Mouse (Mus musculus): ENCODE data around the gene Clec2h. TPM values are rescaled to one million over a fixed set of nuclear protein-coding genes. Genes with fewer than 3 reads are reported as not detected.

Clec2h gene
- polyA plus RNA-seq, 1 experiment, result not detected

DNA sequence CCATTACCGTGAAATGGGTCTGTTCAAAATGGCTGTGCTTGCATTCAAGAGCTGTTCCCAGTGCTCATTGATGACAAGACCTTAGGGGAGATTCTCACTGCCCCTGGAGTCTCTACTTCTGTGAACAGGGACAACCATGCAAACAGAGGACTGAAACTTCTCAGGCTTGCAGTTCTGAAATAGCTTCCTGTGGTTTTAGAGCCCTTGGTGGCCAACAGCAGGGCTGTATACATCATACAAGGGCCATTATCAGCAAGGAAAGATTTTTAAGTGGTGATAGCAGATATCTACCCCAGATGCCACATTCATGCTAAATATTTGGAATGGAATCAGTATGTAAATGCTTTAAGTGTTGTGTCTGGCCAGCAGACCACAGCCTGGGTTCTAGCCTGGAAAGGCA lies 9.2 kb upstream of the Clec2h start:
- Histone ChIP-seq H3K4me3 (ENCODE audit: insufficient read depth, low read depth, low read length) (no peak overlapping the region), H3K27ac (replicated peaks; ENCODE audit: low read depth, low read length) (no peak overlapping the region), H3K4me1 (ENCODE audit: control insufficient read depth, insufficient read depth, insufficient read length, low read length) (no peaks in the 10 kb centered on the region)

GRCm38 (mm10) chr6:128661249-128661648 lies 936 bp upstream of the Clec2h start:
- H3K27ac ChIP-seq (replicated peaks; ENCODE audit: low read depth, low read length), result no peak overlapping the region
- H3K4me1 ChIP-seq (ENCODE audit: control insufficient read depth, insufficient read depth, insufficient read length, low read length), result no peaks in the 10 kb centered on the region
- no peak overlapping the region for H3K4me3 ChIP-seq (ENCODE audit: insufficient read depth, low read depth, low read length)

GRCm38 (mm10) chr6:128669936-128670335 lies 7.8 kb downstream of the Clec2h start:
- Histone ChIP-seq H3K27ac (replicated peaks; ENCODE audit: low read depth, low read length) (no peak overlapping the region), H3K4me1 (ENCODE audit: control insufficient read depth, insufficient read depth, insufficient read length, low read length) (no peaks in the 10 kb centered on the region), H3K4me3 (ENCODE audit: insufficient read depth, low read depth, low read length) (no peak overlapping the region)

DNA sequence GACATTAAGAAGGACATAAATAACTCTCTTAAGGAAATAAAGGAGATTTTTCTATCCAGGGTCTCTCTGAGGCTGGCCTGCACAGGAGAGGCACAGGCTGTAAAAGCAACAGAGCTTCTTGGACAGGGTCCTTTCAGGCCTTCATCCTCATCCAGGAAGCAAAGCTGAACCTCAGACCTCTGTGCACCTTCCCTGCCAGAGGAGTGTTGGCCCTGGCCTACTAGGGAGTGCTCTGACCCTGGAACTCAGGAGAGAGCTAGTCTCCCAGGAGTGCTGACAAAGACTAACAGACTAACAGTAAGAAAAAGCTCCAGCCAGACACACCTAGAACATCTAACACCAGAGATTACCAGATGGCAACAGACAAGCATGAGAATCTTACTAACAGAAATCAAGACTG lies 17.4 kb downstream of the Clec2h start:
- Histone ChIP-seq H3K4me1 (ENCODE audit: control insufficient read depth, insufficient read depth, insufficient read length, low read length) (no peaks in the 10 kb centered on the region), H3K27ac (replicated peaks; ENCODE audit: low read depth, low read length) (no peak overlapping the region), H3K4me3 (ENCODE audit: insufficient read depth, low read depth, low read length) (no peak overlapping the region)

DNA sequence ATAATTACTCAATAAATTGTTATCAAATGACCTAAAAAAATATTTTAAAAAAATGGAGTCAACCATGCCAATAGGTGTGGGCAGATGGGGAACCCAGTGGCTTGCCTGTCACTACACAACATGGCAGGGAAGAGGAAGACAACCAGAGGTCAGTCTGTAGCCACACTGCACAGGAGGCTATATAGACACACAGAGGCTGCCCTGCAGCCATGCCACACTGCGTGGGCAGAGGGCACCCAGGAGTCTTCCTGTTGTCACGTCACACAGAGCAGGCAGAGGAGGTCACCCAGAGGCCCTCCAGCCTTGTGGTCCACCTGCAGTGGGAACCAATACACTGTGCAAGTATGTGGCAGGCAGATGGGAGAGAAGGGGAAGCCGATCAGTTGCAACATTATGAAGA lies 39.5 kb downstream of the Clec2h start:
- Histone ChIP-seq H3K27ac (replicated peaks; ENCODE audit: low read depth, low read length) (no peak overlapping the region), H3K4me1 (ENCODE audit: control insufficient read depth, insufficient read depth, insufficient read length, low read length) (no peaks in the 10 kb centered on the region), H3K4me3 (ENCODE audit: insufficient read depth, low read depth, low read length) (no peak overlapping the region)

DNA sequence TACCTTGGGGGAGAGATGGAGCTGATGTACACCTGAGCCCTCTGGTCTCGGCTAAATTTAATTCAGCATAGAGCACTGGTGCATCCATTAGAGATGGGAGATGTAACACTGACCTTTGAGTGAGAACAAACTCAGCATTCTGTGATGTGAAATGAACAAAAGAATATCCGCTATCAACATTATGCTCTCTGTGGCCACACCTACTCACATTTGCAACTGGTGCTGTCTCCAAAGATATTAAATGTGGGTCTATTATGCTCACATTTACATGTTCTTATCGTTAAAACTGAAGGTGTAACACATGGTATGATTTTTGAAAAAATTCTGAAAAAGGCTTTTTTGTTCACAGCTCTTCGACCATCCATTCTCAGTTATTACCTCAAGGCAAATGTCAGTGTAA lies 60.8 kb downstream of the Clec2h start, which contains the start of gene Klrb1:
Gene Klrb1, minus strand, starts transcription at position 101 of the 400 bp plus-strand sequence.
- Histone ChIP-seq H3K4me1 (ENCODE audit: control insufficient read depth, insufficient read depth, insufficient read length, low read length) (no peaks in the 10 kb centered on the region), H3K4me3 (ENCODE audit: insufficient read depth, low read depth, low read length) (no peak within 1 kb of the TSS), H3K27ac (replicated peaks; ENCODE audit: low read depth, low read length) (no peak within 1 kb of the TSS)

Other genes with a start within 250 kb of the Clec2h start
- 6.9 and 18.1 TPM in 2 replicates for gene Itfg2, start 237.5 kb upstream of the Clec2h start, polyA plus RNA-seq (2012; ENCODE audit: insufficient read depth, insufficient read length, missing spikeins)
- 90.5 and 140 TPM in 2 replicates for gene Fkbp4, start 223.7 kb upstream of the Clec2h start, polyA plus RNA-seq (2012; ENCODE audit: insufficient read depth, insufficient read length, missing spikeins)
- gene Pzp, start 135.7 kb upstream of the Clec2h start, polyA plus RNA-seq (2012; ENCODE audit: insufficient read depth, insufficient read length, missing spikeins), result 4.1 TPM in 1 of 2 replicates, not detected in the other
- gene A2ml1, start 80.8 kb upstream of the Clec2h start, polyA plus RNA-seq (2012; ENCODE audit: insufficient read depth, insufficient read length, missing spikeins), result not detected in 2 replicates
- not detected in 2 replicates for gene Klrb1a, start 38.9 kb upstream of the Clec2h start, polyA plus RNA-seq (2012; ENCODE audit: insufficient read depth, insufficient read length, missing spikeins)
- gene Klrb1, start 60.7 kb downstream of the Clec2h start, polyA plus RNA-seq (2012; ENCODE audit: insufficient read depth, insufficient read length, missing spikeins), result not detected in 2 replicates
- gene Klrb1c, start 126.8 kb downstream of the Clec2h start, polyA plus RNA-seq (2012; ENCODE audit: insufficient read depth, insufficient read length, missing spikeins), result not detected in 2 replicates
- not detected in 2 replicates for gene Gm44511, start 163.9 kb downstream of the Clec2h start, polyA plus RNA-seq (2012; ENCODE audit: insufficient read depth, insufficient read length, missing spikeins)
- 1.2 TPM in 1 of 2 replicates, not detected in the other for gene Klrb1b, start 163.9 kb downstream of the Clec2h start, polyA plus RNA-seq (2012; ENCODE audit: insufficient read depth, insufficient read length, missing spikeins)
- 0.83 TPM in 1 of 2 replicates, not detected in the other for gene Clec2i, start 225.2 kb downstream of the Clec2h start, polyA plus RNA-seq (2012; ENCODE audit: insufficient read depth, insufficient read length, missing spikeins)
- not detected in 2 replicates for gene BC035044, start 228.7 kb downstream of the Clec2h start, polyA plus RNA-seq (2012; ENCODE audit: insufficient read depth, insufficient read length, missing spikeins)

Data from brown adipose tissue, adult 24 weeks (tissue).